Mouse (Mus musculus) ES-E14 (cell line): ENCODE data around the gene Cpvl.

ENCODE experiments used
- CHD2 ChIP-seq: IDR thresholded peaks from 2 replicates; pipeline ENCODE4 v1.6.1; 2014; ENCODE audit warnings: mild to moderate bottlenecking, low read depth, low read length, inconsistent platforms
- MAFK ChIP-seq: IDR thresholded peaks from 2 replicates; pipeline ENCODE4 v1.6.1; 2014; ENCODE audit warnings: mild to moderate bottlenecking, low read depth, low read length, inconsistent platforms; ENCODE audit not compliant: insufficient read depth
- ZC3H11A ChIP-seq: IDR thresholded peaks from 2 replicates; pipeline ENCODE4 v1.6.1; 2012; ENCODE audit warnings: low read depth, mild to moderate bottlenecking, inconsistent platforms, low read length, borderline replicate concordance
- ZNF384 ChIP-seq: IDR thresholded peaks from 2 replicates; pipeline ENCODE4 v1.6.1; 2012; ENCODE audit warnings: low read depth, low read length, inconsistent platforms

DNA sequence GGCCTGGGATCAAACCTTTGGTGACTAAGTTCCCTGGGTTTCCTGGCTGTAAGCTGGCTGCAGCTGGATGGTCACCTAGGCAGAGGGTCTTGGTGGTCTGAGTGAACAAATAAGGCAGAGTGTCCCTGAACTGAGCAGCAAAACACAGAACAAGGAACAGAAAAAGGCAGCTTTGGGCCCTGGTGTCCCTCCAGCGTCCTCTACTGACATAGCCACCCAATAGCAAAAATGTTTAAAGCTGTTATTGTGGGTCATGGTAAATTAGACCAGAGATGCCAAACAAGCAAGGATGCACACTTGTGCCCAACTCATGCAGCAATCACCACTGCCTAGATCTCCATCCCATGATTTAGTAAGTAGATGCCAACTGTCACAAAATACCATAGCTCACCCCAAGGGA lies 16.5 kb downstream of the Cpvl start:
- TF ChIP-seq MAFK: no peak
- no peak for TF ChIP-seq ZNF384
- TF ChIP-seq ZC3H11A: peak; percentile 77; the same call in 1 of the 2 replicates
- no peak for TF ChIP-seq CHD2
